Mouse (Mus musculus): ENCODE measurements around the gene Dcdc2a. TPM values are rescaled to one million over a fixed set of nuclear protein-coding genes. Genes with fewer than 3 reads are reported as not detected.

Gene Dcdc2a
- polyA plus RNA-seq, 1 experiment from 2014 or later = 1.3 TPM

- no peak overlapping the region for H3K27ac ChIP-seq (ENCODE audit: low read length)
- ATAC-seq (ENCODE audit: insufficient read depth, low FRiP score) = no peak
- no peak overlapping the region for H3K4me2 ChIP-seq (ENCODE audit: low read depth, low read length)
- no peaks in the 10 kb centered on the region for H3K36me3 ChIP-seq (ENCODE audit: control insufficient read depth, insufficient read depth, low read length)
- no peak overlapping the region for H3K9ac ChIP-seq (ENCODE audit: low read length)
- no peaks in the 10 kb centered on the region for H3K9me3 ChIP-seq (replicated peaks; ENCODE audit: control insufficient read depth, low read length)
- H3K27me3 ChIP-seq (ENCODE audit: control insufficient read depth, insufficient read depth, low read length) = no peaks in the 10 kb centered on the region
- 72% methylated on average over 6 of the region's 6 CpGs for WGBS
- no peak overlapping the region for H3K4me3 ChIP-seq (replicated peaks; ENCODE audit: low read length)
- H3K4me1 ChIP-seq (ENCODE audit: control insufficient read depth, insufficient read depth, low read length) = no peaks in the 10 kb centered on the region
Observed at GRCm38 (mm10) chr13:25026409-25027113, 29.2 kb upstream of the Dcdc2a start.

DNA sequence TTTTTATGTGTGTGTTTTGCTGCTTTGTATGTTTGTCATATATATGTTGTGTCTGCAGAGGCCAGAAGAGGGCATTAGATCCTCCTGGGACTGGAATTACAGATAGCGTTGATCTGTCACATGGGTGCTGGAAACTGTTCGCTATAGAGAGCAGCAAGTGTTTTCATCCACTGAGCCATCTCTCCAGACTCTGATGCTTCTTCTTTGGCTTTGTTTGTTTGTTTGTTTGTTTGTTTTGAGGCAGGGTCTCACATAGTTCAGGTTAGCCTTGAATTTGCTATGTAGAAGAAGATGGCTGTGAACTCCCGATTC lies 28.7 kb upstream of the Dcdc2a start:
- Histone ChIP-seq H3K4me1 (ENCODE audit: control insufficient read depth, insufficient read depth, low read length) (no peaks in the 10 kb centered on the region), H3K36me3 (ENCODE audit: control insufficient read depth, insufficient read depth, low read length) (no peaks in the 10 kb centered on the region), H3K4me2 (ENCODE audit: low read depth, low read length) (no peak overlapping the region), H3K27me3 (ENCODE audit: control insufficient read depth, insufficient read depth, low read length) (no peaks in the 10 kb centered on the region), H3K27ac (ENCODE audit: low read length) (no peak overlapping the region), H3K4me3 (replicated peaks; ENCODE audit: low read length) (no peak overlapping the region), H3K9ac (ENCODE audit: low read length) (no peak overlapping the region), H3K9me3 (replicated peaks; ENCODE audit: control insufficient read depth, low read length) (no peaks in the 10 kb centered on the region)
- 83% methylated on average over 3 of the region's 3 CpGs for WGBS
- ATAC-seq (ENCODE audit: insufficient read depth, low FRiP score) = no peak

GRCm38 (mm10) chr13:25039488-25039887 lies 16.3 kb upstream of the Dcdc2a start:
- Histone ChIP-seq H3K4me3 (replicated peaks; ENCODE audit: low read length) (no peak overlapping the region), H3K4me1 (ENCODE audit: control insufficient read depth, insufficient read depth, low read length) (no peaks in the 10 kb centered on the region), H3K27me3 (ENCODE audit: control insufficient read depth, insufficient read depth, low read length) (no peaks in the 10 kb centered on the region), H3K9me3 (replicated peaks; ENCODE audit: control insufficient read depth, low read length) (no peaks in the 10 kb centered on the region), H3K27ac (ENCODE audit: low read length) (no peak overlapping the region), H3K36me3 (ENCODE audit: control insufficient read depth, insufficient read depth, low read length) (no peaks in the 10 kb centered on the region), H3K9ac (ENCODE audit: low read length) (no peak overlapping the region), H3K4me2 (ENCODE audit: low read depth, low read length) (no peak overlapping the region)
- 73% methylated on average over 2 of the region's 2 CpGs for WGBS
- no peak for ATAC-seq (ENCODE audit: insufficient read depth, low FRiP score)

GRCm38 (mm10) chr13:25052671-25053070 lies 3.1 kb upstream of the Dcdc2a start:
- no peak overlapping the region for H3K4me2 ChIP-seq (ENCODE audit: low read depth, low read length)
- no peaks in the 10 kb centered on the region for H3K36me3 ChIP-seq (ENCODE audit: control insufficient read depth, insufficient read depth, low read length)
- ATAC-seq (ENCODE audit: insufficient read depth, low FRiP score) = no peak
- H3K27me3 ChIP-seq (ENCODE audit: control insufficient read depth, insufficient read depth, low read length) = peaks cover 14% of the 10 kb centered on the region
- no peak overlapping the region for H3K4me3 ChIP-seq (replicated peaks; ENCODE audit: low read length)
- no peak overlapping the region for H3K27ac ChIP-seq (ENCODE audit: low read length)
- H3K9me3 ChIP-seq (replicated peaks; ENCODE audit: control insufficient read depth, low read length) = no peaks in the 10 kb centered on the region; the same call in 1 of the 2 replicates
- no peaks in the 10 kb centered on the region for H3K4me1 ChIP-seq (ENCODE audit: control insufficient read depth, insufficient read depth, low read length)
- no peak overlapping the region for H3K9ac ChIP-seq (ENCODE audit: low read length)
- WGBS = 82% methylated on average over 5 of the region's 5 CpGs

DNA sequence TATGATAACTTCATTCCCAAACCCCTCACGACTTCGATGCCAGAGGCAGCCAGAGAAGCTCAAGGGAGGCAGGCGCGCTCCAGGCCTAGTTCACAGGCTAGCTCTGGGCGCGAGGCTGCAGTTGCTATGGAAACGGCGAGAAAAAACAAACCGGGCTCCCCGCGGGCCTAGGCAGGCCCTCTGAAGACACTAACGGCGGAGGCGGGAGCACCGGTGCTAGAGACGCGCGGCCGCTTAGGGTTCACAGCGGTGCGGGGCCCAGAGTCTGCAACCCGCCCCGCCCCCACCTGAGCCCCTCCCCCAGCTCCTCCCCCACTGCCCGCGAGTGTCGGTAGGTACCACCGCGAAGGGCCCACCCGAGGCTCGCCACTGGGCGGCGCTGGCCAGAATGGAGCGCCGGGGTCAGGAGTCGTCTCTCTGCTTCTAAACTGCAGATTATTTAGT lies 671 bp upstream of the Dcdc2a start:
- peaks cover 14% of the 10 kb centered on the region for H3K27me3 ChIP-seq (ENCODE audit: control insufficient read depth, insufficient read depth, low read length)
- ATAC-seq (ENCODE audit: insufficient read depth, low FRiP score) = peak; percentile 76
- peak overlapping the region; percentile 46 for H3K4me3 ChIP-seq (replicated peaks; ENCODE audit: low read length)
- no peak overlapping the region for H3K27ac ChIP-seq (ENCODE audit: low read length)
- H3K36me3 ChIP-seq (ENCODE audit: control insufficient read depth, insufficient read depth, low read length) = no peaks in the 10 kb centered on the region
- H3K9ac ChIP-seq (ENCODE audit: low read length) = peak overlapping the region; percentile 50; the same call in 1 of the 2 replicates
- H3K4me1 ChIP-seq (ENCODE audit: control insufficient read depth, insufficient read depth, low read length) = no peaks in the 10 kb centered on the region
- H3K9me3 ChIP-seq (replicated peaks; ENCODE audit: control insufficient read depth, low read length) = no peaks in the 10 kb centered on the region; the same call in 1 of the 2 replicates
- peak overlapping the region; percentile 85 for H3K4me2 ChIP-seq (ENCODE audit: low read depth, low read length)
- WGBS = under 1% methylated on average over 35 of the region's 35 CpGs

GRCm38 (mm10) chr13:25066659-25067058 lies 10.9 kb downstream of the Dcdc2a start:
- H3K9ac ChIP-seq (ENCODE audit: low read length) = no peak overlapping the region
- 94% methylated on average over 2 of the region's 2 CpGs for WGBS
- H3K4me3 ChIP-seq (replicated peaks; ENCODE audit: low read length) = no peak overlapping the region
- no peak overlapping the region for H3K27ac ChIP-seq (ENCODE audit: low read length)
- no peaks in the 10 kb centered on the region for H3K27me3 ChIP-seq (ENCODE audit: control insufficient read depth, insufficient read depth, low read length)
- ATAC-seq (ENCODE audit: insufficient read depth, low FRiP score) = no peak
- no peaks in the 10 kb centered on the region for H3K36me3 ChIP-seq (ENCODE audit: control insufficient read depth, insufficient read depth, low read length)
- no peak overlapping the region for H3K4me2 ChIP-seq (ENCODE audit: low read depth, low read length)
- no peaks in the 10 kb centered on the region for H3K4me1 ChIP-seq (ENCODE audit: control insufficient read depth, insufficient read depth, low read length)
- no peaks in the 10 kb centered on the region for H3K9me3 ChIP-seq (replicated peaks; ENCODE audit: control insufficient read depth, low read length)

GRCm38 (mm10) chr13:25067183-25067582 lies 11.4 kb downstream of the Dcdc2a start:
- H3K4me3 ChIP-seq (replicated peaks; ENCODE audit: low read length) = no peak overlapping the region
- no peak for ATAC-seq (ENCODE audit: insufficient read depth, low FRiP score)
- no peak overlapping the region for H3K4me2 ChIP-seq (ENCODE audit: low read depth, low read length)
- WGBS = 61% methylated on average over 4 of the region's 4 CpGs
- no peak overlapping the region for H3K27ac ChIP-seq (ENCODE audit: low read length)
- no peaks in the 10 kb centered on the region for H3K9me3 ChIP-seq (replicated peaks; ENCODE audit: control insufficient read depth, low read length)
- no peaks in the 10 kb centered on the region for H3K27me3 ChIP-seq (ENCODE audit: control insufficient read depth, insufficient read depth, low read length)
- H3K9ac ChIP-seq (ENCODE audit: low read length) = no peak overlapping the region
- no peaks in the 10 kb centered on the region for H3K4me1 ChIP-seq (ENCODE audit: control insufficient read depth, insufficient read depth, low read length)
- no peaks in the 10 kb centered on the region for H3K36me3 ChIP-seq (ENCODE audit: control insufficient read depth, insufficient read depth, low read length)

- no peak overlapping the region for H3K4me3 ChIP-seq (replicated peaks; ENCODE audit: low read length)
- H3K4me1 ChIP-seq (ENCODE audit: control insufficient read depth, insufficient read depth, low read length) = no peaks in the 10 kb centered on the region
- no peak overlapping the region for H3K27ac ChIP-seq (ENCODE audit: low read length)
- H3K27me3 ChIP-seq (ENCODE audit: control insufficient read depth, insufficient read depth, low read length) = no peaks in the 10 kb centered on the region
- no peaks in the 10 kb centered on the region for H3K9me3 ChIP-seq (replicated peaks; ENCODE audit: control insufficient read depth, low read length)
- H3K36me3 ChIP-seq (ENCODE audit: control insufficient read depth, insufficient read depth, low read length) = no peaks in the 10 kb centered on the region
- 50% methylated on average over 4 of the region's 4 CpGs for WGBS
- no peak overlapping the region for H3K4me2 ChIP-seq (ENCODE audit: low read depth, low read length)
- no peak for ATAC-seq (ENCODE audit: insufficient read depth, low FRiP score)
- no peak overlapping the region for H3K9ac ChIP-seq (ENCODE audit: low read length)
Observed at GRCm38 (mm10) chr13:25069765-25070164, 14.0 kb downstream of the Dcdc2a start.

- Histone ChIP-seq H3K9me3 (replicated peaks; ENCODE audit: control insufficient read depth, low read length) (no peaks in the 10 kb centered on the region), H3K27ac (ENCODE audit: low read length) (no peak overlapping the region), H3K4me1 (ENCODE audit: control insufficient read depth, insufficient read depth, low read length) (no peaks in the 10 kb centered on the region), H3K27me3 (ENCODE audit: control insufficient read depth, insufficient read depth, low read length) (no peaks in the 10 kb centered on the region), H3K4me3 (replicated peaks; ENCODE audit: low read length) (no peak overlapping the region), H3K9ac (ENCODE audit: low read length) (no peak overlapping the region), H3K36me3 (ENCODE audit: control insufficient read depth, insufficient read depth, low read length) (no peaks in the 10 kb centered on the region), H3K4me2 (ENCODE audit: low read depth, low read length) (no peak overlapping the region)
- 86% methylated on average over 4 of the region's 4 CpGs for WGBS
- no peak for ATAC-seq (ENCODE audit: insufficient read depth, low FRiP score)
Observed at GRCm38 (mm10) chr13:25070791-25071190, 15.0 kb downstream of the Dcdc2a start.

All from stomach, embryonic 16.5 days (tissue).